ENCODE assay signal across 19 mouse cellular contexts in the genomic region with DNA sequence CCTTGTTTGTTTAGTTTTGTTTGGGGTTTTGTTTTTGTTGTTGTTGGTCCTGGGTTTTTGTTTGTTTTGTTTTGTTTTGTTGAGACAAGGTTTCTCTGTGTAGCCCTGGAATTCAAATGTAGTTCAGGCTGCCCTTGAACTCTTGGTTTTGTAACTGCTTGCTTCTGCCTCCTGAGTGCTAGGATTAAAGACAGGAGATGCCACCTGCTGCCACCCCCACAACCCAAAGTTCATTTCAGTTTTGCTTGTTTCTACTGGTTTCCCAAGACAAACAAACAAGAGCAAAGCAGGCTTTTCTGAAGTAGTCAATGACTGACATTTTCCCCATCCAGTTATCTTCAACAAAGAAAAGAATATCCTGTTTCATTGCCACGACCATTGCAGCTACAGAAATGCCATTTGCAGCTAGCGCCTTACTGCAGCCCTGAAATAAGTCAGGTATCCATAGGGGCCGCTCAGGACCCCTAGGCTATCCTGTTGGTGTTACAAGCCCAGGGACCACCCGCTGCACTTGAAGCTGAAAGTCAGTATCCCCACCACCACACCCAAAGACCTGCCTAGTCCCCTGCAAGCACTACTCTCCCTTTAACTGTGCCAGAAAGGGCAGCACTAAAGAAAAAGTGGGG.
DNase-seq lines count a peak whose midpoint lies in the region; ATAC-seq and TF ChIP-seq lines count a peak whose summit lies in the region.
"Had no signal": no experiment of that assay in that cellular context is flagged by ENCODE, and none has a peak within 500 bp of the region (broad histone marks: within the 10 kb centered on the region; RNA-seq: fewer than 3 reads in every experiment).

No protein-coding gene starts in this region.

- peaks cover 15% of the 10 kb centered on the region for H3K27me3 ChIP-seq in heart, embryonic 10.5 days (ENCODE audit: insufficient read depth, poor library complexity, severe bottlenecking)
- peaks cover 6% of the 10 kb centered on the region; the same call in 1 of the 2 replicates for H3K27me3 ChIP-seq in heart, embryonic 11.5 days (ENCODE audit: control insufficient read depth, insufficient read depth, low read length)
- H3K27me3 ChIP-seq in midbrain, embryonic 10.5 days (ENCODE audit: low read depth, poor library complexity, severe bottlenecking): peaks cover 69% of the 10 kb centered on the region
- no peaks in the 10 kb centered on the region; the same call in 1 of the 2 replicates for H3K27me3 ChIP-seq in midbrain, embryonic 16.5 days (ENCODE audit: control insufficient read depth, insufficient read depth, low read depth, low read length)
- H3K27me3 ChIP-seq in embryonic facial prominence, embryonic 10.5 days (replicated peaks; ENCODE audit: low read depth, poor library complexity, severe bottlenecking): peaks cover 64% of the 10 kb centered on the region
- no peaks in the 10 kb centered on the region for H3K27me3 ChIP-seq in stomach, postnatal 0 days (ENCODE audit: control insufficient read depth, insufficient read depth, low read length)
- H3K27me3 ChIP-seq: Patski had no signal

- DNase-seq in heart, embryonic 10.5 days (ENCODE audit: low spot score): peak; percentile 70
- peak; percentile 12 for DNase-seq in midbrain, embryonic 10.5 days (ENCODE audit: low spot score)
- no peak for DNase-seq in embryonic facial prominence, embryonic 10.5 days (ENCODE audit: low spot score)
- no peak for DNase-seq in stomach, postnatal 0 days (ENCODE audit: low spot score)
- no peak for DNase-seq in cerebellum, postnatal 14 days
- DNase-seq: cerebellum, adult 18-20 months; gastrocnemius, postnatal 14 days; lung, embryonic 14.5 days; right cerebral cortex, postnatal 4 days had no signal

- no peak for ATAC-seq in heart, embryonic 11.5 days (replicated peaks; ENCODE audit: insufficient number of reproducible peaks, low FRiP score, low TSS enrichment)
- ATAC-seq in midbrain, embryonic 16.5 days: no peak
- ATAC-seq in stomach, postnatal 0 days (ENCODE audit: low FRiP score, low TSS enrichment): no peak
- ATAC-seq in megakaryocyte progenitor cell, adult 5-6 weeks (replicated peaks; ENCODE audit: poor library complexity): no peak

- no peak for TF ChIP-seq CTCF in stomach, postnatal 0 days (IDR thresholded peaks at IDR 0.05; ENCODE audit: low read depth)

- no peak overlapping the region for H3K9ac ChIP-seq in heart, embryonic 11.5 days (ENCODE audit: low read depth, low read length)
- no peak overlapping the region for H3K9ac ChIP-seq in midbrain, embryonic 16.5 days (ENCODE audit: low read depth, low read length)
- H3K9ac ChIP-seq in stomach, postnatal 0 days (ENCODE audit: low read length): no peak overlapping the region
- H3K9ac ChIP-seq: limb, embryonic 13.5 days had no signal

- no peak overlapping the region for H3K4me2 ChIP-seq in heart, embryonic 11.5 days
- no peak overlapping the region for H3K4me2 ChIP-seq in midbrain, embryonic 16.5 days (ENCODE audit: low read length)
- no peak overlapping the region for H3K4me2 ChIP-seq in stomach, postnatal 0 days (replicated peaks; ENCODE audit: low read depth)

- 0 out of 2 replicates have a peak overlapping the region, but pooled peaks have one; percentile 33 for H3K27ac ChIP-seq in heart, embryonic 10.5 days
- no peak overlapping the region for H3K27ac ChIP-seq in heart, embryonic 11.5 days (ENCODE audit: low read depth, low read length)
- peak overlapping the region; percentile 86; the same call in 1 of the 2 replicates for H3K27ac ChIP-seq in midbrain, embryonic 10.5 days (replicated peaks)
- H3K27ac ChIP-seq in midbrain, embryonic 16.5 days (ENCODE audit: low read length): no peak overlapping the region
- H3K27ac ChIP-seq in embryonic facial prominence, embryonic 10.5 days (replicated peaks): peak overlapping the region; percentile 41
- peak overlapping the region; percentile 92 for H3K27ac ChIP-seq in stomach, postnatal 0 days (replicated peaks)
- H3K27ac ChIP-seq: hindbrain, embryonic 12.5 days; layer of hippocampus, adult 2 months; limb, embryonic 13.5 days; neural tube, embryonic 12.5 days had no signal

- H3K9me3 ChIP-seq in heart, embryonic 10.5 days: no peaks in the 10 kb centered on the region
- no peaks in the 10 kb centered on the region for H3K9me3 ChIP-seq in heart, embryonic 11.5 days (replicated peaks; ENCODE audit: control insufficient read depth, low read length)
- no peaks in the 10 kb centered on the region for H3K9me3 ChIP-seq in midbrain, embryonic 10.5 days (replicated peaks)
- no peaks in the 10 kb centered on the region for H3K9me3 ChIP-seq in midbrain, embryonic 16.5 days (replicated peaks; ENCODE audit: control insufficient read depth, low read length, poor library complexity, severe bottlenecking)
- no peaks in the 10 kb centered on the region for H3K9me3 ChIP-seq in embryonic facial prominence, embryonic 10.5 days
- no peaks in the 10 kb centered on the region for H3K9me3 ChIP-seq in stomach, postnatal 0 days (ENCODE audit: control insufficient read depth, low read length)
- H3K9me3 ChIP-seq: hindbrain, embryonic 12.5 days; limb, embryonic 13.5 days; megakaryocyte, embryonic 14.5 days; neural tube, embryonic 12.5 days had no signal

- no peaks in the 10 kb centered on the region for H3K36me3 ChIP-seq in heart, embryonic 10.5 days
- H3K36me3 ChIP-seq in heart, embryonic 11.5 days (ENCODE audit: control insufficient read depth, insufficient read depth, low read length): no peaks in the 10 kb centered on the region
- no peaks in the 10 kb centered on the region for H3K36me3 ChIP-seq in midbrain, embryonic 10.5 days
- H3K36me3 ChIP-seq in midbrain, embryonic 16.5 days (ENCODE audit: control insufficient read depth, insufficient read depth, low read length): no peaks in the 10 kb centered on the region
- H3K36me3 ChIP-seq in embryonic facial prominence, embryonic 10.5 days (replicated peaks): no peaks in the 10 kb centered on the region
- no peaks in the 10 kb centered on the region for H3K36me3 ChIP-seq in stomach, postnatal 0 days (ENCODE audit: control insufficient read depth, insufficient read depth, low read length)
- H3K36me3 ChIP-seq: hindbrain, embryonic 12.5 days; limb, embryonic 13.5 days; neural tube, embryonic 12.5 days had no signal

- WGBS in heart, embryonic 10.5 days: 36% methylated on average over 4 of the region's 4 CpGs
- WGBS in heart, embryonic 11.5 days (ENCODE audit: insufficient replicate concordance): 38% methylated on average over 4 of the region's 4 CpGs
- WGBS in midbrain, embryonic 10.5 days: 38% methylated on average over 4 of the region's 4 CpGs
- WGBS in midbrain, embryonic 16.5 days: 42% methylated on average over 4 of the region's 4 CpGs
- WGBS in embryonic facial prominence, embryonic 10.5 days: 36% methylated on average over 4 of the region's 4 CpGs
- 67% methylated on average over 4 of the region's 4 CpGs for WGBS in stomach, postnatal 0 days

- H3K4me3 ChIP-seq in heart, embryonic 10.5 days: no peak overlapping the region
- H3K4me3 ChIP-seq in heart, embryonic 11.5 days (ENCODE audit: low read depth, low read length): no peak overlapping the region
- H3K4me3 ChIP-seq in midbrain, embryonic 10.5 days: no peak overlapping the region
- no peak overlapping the region for H3K4me3 ChIP-seq in midbrain, embryonic 16.5 days (ENCODE audit: low read depth, low read length)
- H3K4me3 ChIP-seq in embryonic facial prominence, embryonic 10.5 days: no peak overlapping the region
- no peak overlapping the region for H3K4me3 ChIP-seq in stomach, postnatal 0 days (ENCODE audit: low read depth, low read length)
- H3K4me3 ChIP-seq: left cerebral cortex, adult 2 months had no signal

- no peak for TF ChIP-seq EP300 in stomach, postnatal 0 days (optimal IDR thresholded peaks at IDR 0.05)

- peaks cover 18% of the 10 kb centered on the region for H3K4me1 ChIP-seq in heart, embryonic 10.5 days
- H3K4me1 ChIP-seq in heart, embryonic 11.5 days (ENCODE audit: control insufficient read depth, insufficient read depth, low read length): peaks cover 8% of the 10 kb centered on the region; the same call in 1 of the 2 replicates
- peaks cover 39% of the 10 kb centered on the region for H3K4me1 ChIP-seq in midbrain, embryonic 10.5 days
- peaks cover 14% of the 10 kb centered on the region; the same call in 1 of the 2 replicates for H3K4me1 ChIP-seq in midbrain, embryonic 16.5 days (ENCODE audit: control insufficient read depth, insufficient read depth, low read length)
- H3K4me1 ChIP-seq in embryonic facial prominence, embryonic 10.5 days: peaks cover 27% of the 10 kb centered on the region
- H3K4me1 ChIP-seq in stomach, postnatal 0 days (replicated peaks; ENCODE audit: control insufficient read depth, insufficient read depth): peaks cover 5% of the 10 kb centered on the region

Comparison
In these comparisons a context has a peak if more than half of its experiments do, and no peak if none do; other contexts are left out.
1. H3K27ac ChIP-seq: peak in heart, embryonic 10.5 days (single experiment), midbrain, embryonic 10.5 days (single experiment), embryonic facial prominence, embryonic 10.5 days (single experiment) and stomach, postnatal 0 days (single experiment); none in heart, embryonic 11.5 days (single experiment) and midbrain, embryonic 16.5 days (single experiment).
2. DNase-seq: peak in heart, embryonic 10.5 days (single experiment) and midbrain, embryonic 10.5 days (single experiment); none in embryonic facial prominence, embryonic 10.5 days (single experiment), stomach, postnatal 0 days (single experiment) and cerebellum, postnatal 14 days (0 of 2).